Mouse (Mus musculus) T-helper 1 cell (primary cell): ENCODE measurements around the gene Gm45140.
"Not testable (repeated sequence)": the region's sequence is repeated elsewhere in the genome, so short reads cannot be mapped to it uniquely, and the experiment has no call there.

Source experiments
- in situ Hi-C: fragments of 300-600 bp; cut with MboI, MseI; formaldehyde crosslinking; loops from one replicate; pipeline ENCODE4 v1.15.1; 2025; ENCODE audit warnings: high pct_unique_total_duplicates

Gm45140 gene

GRCm38 (mm10) chr6:87776663-87777062 is 58.9 kb downstream of the Gm45140 start:
- in situ Hi-C loops: no loop called here

GRCm38 (mm10) chr6:87775588-87776245 is 59.9 kb downstream of the Gm45140 start:
- in situ Hi-C loops: no loop called here

- in situ Hi-C loops: no loop called here
Measured at GRCm38 (mm10) chr6:87774909-87775308, 60.7 kb downstream of the Gm45140 start.

- in situ Hi-C loops: no loop called here
Measured at GRCm38 (mm10) chr6:87774466-87774865, 61.1 kb downstream of the Gm45140 start.

GRCm38 (mm10) chr6:87770626-87771025 is 65.0 kb downstream of the Gm45140 start:
- in situ Hi-C loops: no loop called here

GRCm38 (mm10) chr6:87764296-87764695 is 71.3 kb downstream of the Gm45140 start:
- in situ Hi-C loops: not testable (repeated sequence)

GRCm38 (mm10) chr6:87763376-87764280 is 72.0 kb downstream of the Gm45140 start:
- in situ Hi-C loops: no loop called here

GRCm38 (mm10) chr6:87762161-87762560 is 73.4 kb downstream of the Gm45140 start:
- in situ Hi-C loops: no loop called here

GRCm38 (mm10) chr6:87759850-87760249 is 75.7 kb downstream of the Gm45140 start:
- in situ Hi-C loops: no loop called here

GRCm38 (mm10) chr6:87759404-87759803 is 76.2 kb downstream of the Gm45140 start:
- in situ Hi-C loops: no loop called here

- in situ Hi-C loops: no loop called here
Measured at GRCm38 (mm10) chr6:87756896-87757295, 78.7 kb downstream of the Gm45140 start.

- in situ Hi-C loops: no loop called here
Measured at GRCm38 (mm10) chr6:87755196-87755595, 80.4 kb downstream of the Gm45140 start.

GRCm38 (mm10) chr6:87751574-87751973 is 84.0 kb downstream of the Gm45140 start:
- in situ Hi-C loops: no loop called here

- in situ Hi-C loops: no loop called here
Measured at GRCm38 (mm10) chr6:87750184-87750910, 85.2 kb downstream of the Gm45140 start.

GRCm38 (mm10) chr6:87748531-87748930 is 87.1 kb downstream of the Gm45140 start:
- in situ Hi-C loops: no loop called here

GRCm38 (mm10) chr6:87748078-87748477 is 87.5 kb downstream of the Gm45140 start:
- in situ Hi-C loops: no loop called here

GRCm38 (mm10) chr6:87746849-87747248 is 88.7 kb downstream of the Gm45140 start:
- in situ Hi-C loops: no loop called here

- in situ Hi-C loops: no loop called here
Measured at GRCm38 (mm10) chr6:87746059-87746458, 89.5 kb downstream of the Gm45140 start.

- in situ Hi-C loops: no loop called here
Measured at GRCm38 (mm10) chr6:87745301-87745700, 90.3 kb downstream of the Gm45140 start.

GRCm38 (mm10) chr6:87744632-87745031 is 91.0 kb downstream of the Gm45140 start:
- in situ Hi-C loops: no loop called here

- in situ Hi-C loops: no loop called here
Measured at GRCm38 (mm10) chr6:87743281-87743680, 92.3 kb downstream of the Gm45140 start.

- in situ Hi-C loops: no loop called here
Measured at GRCm38 (mm10) chr6:87742804-87743203, 92.8 kb downstream of the Gm45140 start.
